Mouse (Mus musculus): ENCODE measurements around the gene Vmn2r51. TPM values are rescaled to one million over a fixed set of nuclear protein-coding genes. Genes with fewer than 3 reads are reported as not detected.
"Not testable (repeated sequence)": the region's sequence is repeated elsewhere in the genome, so short reads cannot be mapped to it uniquely, and the experiment has no call there.

Gene Vmn2r51
- not detected in 2 replicates for polyA plus RNA-seq (2015; fragmentation: Nextera tagmentation; extraction: Ambion mirVana)

- not testable (repeated sequence) for H3K9me3 ChIP-seq (replicated peaks; ENCODE audit: low read length); H3K4me2 ChIP-seq (ENCODE audit: low read length); H3K9ac ChIP-seq (ENCODE audit: low read depth, low read length); DNase-seq (ENCODE audit: low spot score); H3K27me3 ChIP-seq (ENCODE audit: insufficient read depth, low read length); H3K36me3 ChIP-seq (ENCODE audit: insufficient read depth, low read length); H3K27ac ChIP-seq; ATAC-seq (replicated peaks; ENCODE audit: low FRiP score, low read depth); H3K4me3 ChIP-seq (replicated peaks; ENCODE audit: low read depth, low read length); H3K4me1 ChIP-seq (replicated peaks; ENCODE audit: insufficient read depth, low read length)
- WGBS = 70% methylated on average over 1 of the region's 1 CpGs
These were observed at the start of gene Vmn2r51 for GRCm38 (mm10) chr7:10105641-10106040. Gene Vmn2r51 (minus strand): TSS chr7:10105741.

GRCm38 (mm10) chr7:10053196-10053595, 52.3 kb downstream of the Vmn2r51 start, which contains the start of gene Vmn2r50:
Gene Vmn2r50 (minus strand): TSS chr7:10053296.
- ATAC-seq (replicated peaks; ENCODE audit: low FRiP score, low read depth); H3K36me3 ChIP-seq (ENCODE audit: insufficient read depth, low read length); DNase-seq (ENCODE audit: low spot score); H3K27me3 ChIP-seq (ENCODE audit: insufficient read depth, low read length); H3K9ac ChIP-seq (ENCODE audit: low read depth, low read length); H3K27ac ChIP-seq; H3K4me1 ChIP-seq (replicated peaks; ENCODE audit: insufficient read depth, low read length); H3K4me2 ChIP-seq (ENCODE audit: low read length); H3K4me3 ChIP-seq (replicated peaks; ENCODE audit: low read depth, low read length); H3K9me3 ChIP-seq (replicated peaks; ENCODE audit: low read length): not testable (repeated sequence)

Other genes with a start within 250 kb of the Vmn2r51 start
- gene Vmn2r48, start 152.2 kb downstream of the Vmn2r51 start, polyA plus RNA-seq (2015; fragmentation: Nextera tagmentation; extraction: Ambion mirVana) = not detected in 2 replicates
- not detected in 2 replicates for gene Vmn2r49, start 113.5 kb downstream of the Vmn2r51 start, polyA plus RNA-seq (2015; fragmentation: Nextera tagmentation; extraction: Ambion mirVana)
- gene Vmn2r50, start 52.4 kb downstream of the Vmn2r51 start, polyA plus RNA-seq (2015; fragmentation: Nextera tagmentation; extraction: Ambion mirVana) = not detected in 2 replicates
- gene Vmn2r52, start 70.8 kb upstream of the Vmn2r51 start, polyA plus RNA-seq (2015; fragmentation: Nextera tagmentation; extraction: Ambion mirVana) = not detected in 2 replicates
- not detected in 2 replicates for gene Vmn1r66, start 172.3 kb upstream of the Vmn2r51 start, polyA plus RNA-seq (2015; fragmentation: Nextera tagmentation; extraction: Ambion mirVana)